Mouse (Mus musculus): Measurements from ENCODE around the gene Gba2.
"Not testable (repeated sequence)": the region's sequence is repeated elsewhere in the genome, so short reads cannot be mapped to it uniquely, and the experiment has no call there.

Gba2 gene

GRCm38 (mm10) chr4:43555926-43556325 lies 22.7 kb downstream of the Gba2 start:
- peak in 1 of 2 experiments; percentile 35 for DNase-seq (ENCODE audit: low read depth in 1 of 2, low spot score in 2 of 2)

- DNase-seq (ENCODE audit: low read depth in 1 of 2, low spot score in 2 of 2) = no peak
Observed at GRCm38 (mm10) chr4:43553891-43554290, 24.8 kb downstream of the Gba2 start.

GRCm38 (mm10) chr4:43552437-43552836 lies 26.2 kb downstream of the Gba2 start:
- no peak for DNase-seq (ENCODE audit: low read depth in 1 of 2, low spot score in 2 of 2)

GRCm38 (mm10) chr4:43551854-43552253 lies 26.8 kb downstream of the Gba2 start:
- not testable (repeated sequence) for DNase-seq (ENCODE audit: low read depth in 1 of 2, low spot score in 2 of 2)

- DNase-seq (ENCODE audit: low read depth in 1 of 2, low spot score in 2 of 2) = no peak
Observed at GRCm38 (mm10) chr4:43549055-43549454, 29.6 kb downstream of the Gba2 start.

- no peak for DNase-seq (ENCODE audit: low read depth in 1 of 2, low spot score in 2 of 2)
Observed at GRCm38 (mm10) chr4:43547160-43547559, 31.5 kb downstream of the Gba2 start.

GRCm38 (mm10) chr4:43546375-43547047 lies 32.2 kb downstream of the Gba2 start:
- DNase-seq (ENCODE audit: low read depth in 1 of 2, low spot score in 2 of 2) = no peak

GRCm38 (mm10) chr4:43542044-43542443 lies 36.6 kb downstream of the Gba2 start:
- DNase-seq (ENCODE audit: low read depth in 1 of 2, low spot score in 2 of 2) = no peak

- no peak for DNase-seq (ENCODE audit: low read depth in 1 of 2, low spot score in 2 of 2)
Observed at GRCm38 (mm10) chr4:43536031-43536430, 42.6 kb downstream of the Gba2 start.

- DNase-seq (ENCODE audit: low read depth in 1 of 2, low spot score in 2 of 2) = no peak
Observed at GRCm38 (mm10) chr4:43535628-43536027, 43.0 kb downstream of the Gba2 start.

GRCm38 (mm10) chr4:43533270-43533669 lies 45.4 kb downstream of the Gba2 start:
- no peak for DNase-seq (ENCODE audit: low read depth in 1 of 2, low spot score in 2 of 2)

- DNase-seq (ENCODE audit: low read depth in 1 of 2, low spot score in 2 of 2) = peak in 1 of 2 experiments; percentile 57
Observed at GRCm38 (mm10) chr4:43530581-43530980, 48.1 kb downstream of the Gba2 start.

- no peak for DNase-seq (ENCODE audit: low read depth in 1 of 2, low spot score in 2 of 2)
Observed at GRCm38 (mm10) chr4:43530081-43530501, 48.6 kb downstream of the Gba2 start.

- DNase-seq (ENCODE audit: low read depth in 1 of 2, low spot score in 2 of 2) = no peak
Observed at GRCm38 (mm10) chr4:43528487-43528886, 50.2 kb downstream of the Gba2 start.

- DNase-seq (ENCODE audit: low read depth in 1 of 2, low spot score in 2 of 2) = no peak
Observed at GRCm38 (mm10) chr4:43527880-43528279, 50.8 kb downstream of the Gba2 start.

- peak; percentile 47 to 81 for DNase-seq (ENCODE audit: low read depth in 1 of 2, low spot score in 2 of 2)
Observed at GRCm38 (mm10) chr4:43519956-43520355, 58.7 kb downstream of the Gba2 start.

- DNase-seq (ENCODE audit: low read depth in 1 of 2, low spot score in 2 of 2) = no peak
Observed at GRCm38 (mm10) chr4:43519551-43519950, 59.1 kb downstream of the Gba2 start.

Measured in monocyte, adult 2 months (primary cell).